Mouse (Mus musculus): ENCODE measurements around the gene Tbc1d13. TPM values are rescaled to one million over a fixed set of nuclear protein-coding genes. Genes with fewer than 3 reads are reported as not detected.
"Not testable (repeated sequence)": the region's sequence is repeated elsewhere in the genome, so short reads cannot be mapped to it uniquely, and the experiment has no call there.

Gene Tbc1d13
- polyA plus RNA-seq, 1 experiment from 2014 or later, result 8.3 TPM

GRCm38 (mm10) chr2:30136458-30136857 is 2.9 kb downstream of the Tbc1d13 start:
- H3K4me3 ChIP-seq (ENCODE audit: low read length), result no peak overlapping the region
- H3K9ac ChIP-seq (ENCODE audit: low read depth, low read length), result no peak overlapping the region
- H3K36me3 ChIP-seq (ENCODE audit: control insufficient read depth, insufficient read depth, low read length), result peaks cover 5% of the 10 kb centered on the region; the same call in 1 of the 2 replicates
- WGBS, result 77% methylated on average over 10 of the region's 10 CpGs
- no peak overlapping the region for H3K27ac ChIP-seq (ENCODE audit: low read length)
- no peaks in the 10 kb centered on the region for H3K9me3 ChIP-seq (ENCODE audit: control insufficient read depth, low read length)
- peaks cover 30% of the 10 kb centered on the region for H3K4me1 ChIP-seq (ENCODE audit: control insufficient read depth, insufficient read depth, low read length)
- no peaks in the 10 kb centered on the region for H3K27me3 ChIP-seq (replicated peaks; ENCODE audit: control insufficient read depth, insufficient read depth, low read length)
- no peak overlapping the region for H3K4me2 ChIP-seq (ENCODE audit: low read depth, low read length)
- ATAC-seq, result no peak

- not testable (repeated sequence) for H3K27me3 ChIP-seq (replicated peaks; ENCODE audit: control insufficient read depth, insufficient read depth, low read length); H3K4me2 ChIP-seq (ENCODE audit: low read depth, low read length); H3K36me3 ChIP-seq (ENCODE audit: control insufficient read depth, insufficient read depth, low read length); H3K4me3 ChIP-seq (ENCODE audit: low read length); H3K9me3 ChIP-seq (ENCODE audit: control insufficient read depth, low read length); H3K9ac ChIP-seq (ENCODE audit: low read depth, low read length); ATAC-seq; H3K27ac ChIP-seq (ENCODE audit: low read length)
- H3K4me1 ChIP-seq (ENCODE audit: control insufficient read depth, insufficient read depth, low read length), result peaks cover 14% of the 10 kb centered on the region
- WGBS, result 90% methylated on average over 4 of the region's 4 CpGs
Measured at GRCm38 (mm10) chr2:30140021-30140420, 6.5 kb downstream of the Tbc1d13 start.

GRCm38 (mm10) chr2:30144436-30144835 is 10.9 kb downstream of the Tbc1d13 start:
- Histone ChIP-seq H3K4me1 (ENCODE audit: control insufficient read depth, insufficient read depth, low read length) (no peaks in the 10 kb centered on the region), H3K9me3 (ENCODE audit: control insufficient read depth, low read length) (no peaks in the 10 kb centered on the region), H3K27me3 (replicated peaks; ENCODE audit: control insufficient read depth, insufficient read depth, low read length) (no peaks in the 10 kb centered on the region), H3K36me3 (ENCODE audit: control insufficient read depth, insufficient read depth, low read length) (peaks cover 11% of the 10 kb centered on the region), H3K4me2 (ENCODE audit: low read depth, low read length) (no peak overlapping the region), H3K27ac (ENCODE audit: low read length) (no peak overlapping the region), H3K4me3 (ENCODE audit: low read length) (no peak overlapping the region), H3K9ac (ENCODE audit: low read depth, low read length) (no peak overlapping the region; the same call in 1 of the 2 replicates)
- ATAC-seq, result no peak
- WGBS, result 97% methylated on average over 4 of the region's 4 CpGs

GRCm38 (mm10) chr2:30147466-30147865 is 13.9 kb downstream of the Tbc1d13 start:
- Histone ChIP-seq H3K4me1 (ENCODE audit: control insufficient read depth, insufficient read depth, low read length) (no peaks in the 10 kb centered on the region), H3K9me3 (ENCODE audit: control insufficient read depth, low read length) (no peaks in the 10 kb centered on the region), H3K27ac (ENCODE audit: low read length) (no peak overlapping the region), H3K27me3 (replicated peaks; ENCODE audit: control insufficient read depth, insufficient read depth, low read length) (no peaks in the 10 kb centered on the region), H3K4me2 (ENCODE audit: low read depth, low read length) (no peak overlapping the region), H3K4me3 (ENCODE audit: low read length) (no peak overlapping the region), H3K9ac (ENCODE audit: low read depth, low read length) (no peak overlapping the region), H3K36me3 (ENCODE audit: control insufficient read depth, insufficient read depth, low read length) (peaks cover 22% of the 10 kb centered on the region)
- no peak for ATAC-seq
- 91% methylated on average over 4 of the region's 4 CpGs for whole genome bisulfite sequencing

- H3K4me3 ChIP-seq (ENCODE audit: low read length), result no peak overlapping the region
- H3K27me3 ChIP-seq (replicated peaks; ENCODE audit: control insufficient read depth, insufficient read depth, low read length), result no peaks in the 10 kb centered on the region
- H3K36me3 ChIP-seq (ENCODE audit: control insufficient read depth, insufficient read depth, low read length), result peaks cover 22% of the 10 kb centered on the region
- H3K4me1 ChIP-seq (ENCODE audit: control insufficient read depth, insufficient read depth, low read length), result no peaks in the 10 kb centered on the region
- no peak for ATAC-seq
- H3K27ac ChIP-seq (ENCODE audit: low read length), result no peak overlapping the region
- 74% methylated on average over 11 of the region's 11 CpGs for WGBS
- H3K4me2 ChIP-seq (ENCODE audit: low read depth, low read length), result no peak overlapping the region
- H3K9me3 ChIP-seq (ENCODE audit: control insufficient read depth, low read length), result no peaks in the 10 kb centered on the region
- no peak overlapping the region for H3K9ac ChIP-seq (ENCODE audit: low read depth, low read length)
Measured at GRCm38 (mm10) chr2:30151840-30152239, 18.3 kb downstream of the Tbc1d13 start.

GRCm38 (mm10) chr2:30152616-30153015 is 19.1 kb downstream of the Tbc1d13 start:
- ATAC-seq, result no peak
- WGBS, result 77% methylated on average over 8 of the region's 8 CpGs
- H3K36me3 ChIP-seq (ENCODE audit: control insufficient read depth, insufficient read depth, low read length), result peaks cover 22% of the 10 kb centered on the region
- no peak overlapping the region for H3K4me3 ChIP-seq (ENCODE audit: low read length)
- no peak overlapping the region for H3K9ac ChIP-seq (ENCODE audit: low read depth, low read length)
- no peaks in the 10 kb centered on the region for H3K4me1 ChIP-seq (ENCODE audit: control insufficient read depth, insufficient read depth, low read length)
- no peaks in the 10 kb centered on the region for H3K9me3 ChIP-seq (ENCODE audit: control insufficient read depth, low read length)
- no peak overlapping the region for H3K27ac ChIP-seq (ENCODE audit: low read length)
- no peaks in the 10 kb centered on the region for H3K27me3 ChIP-seq (replicated peaks; ENCODE audit: control insufficient read depth, insufficient read depth, low read length)
- H3K4me2 ChIP-seq (ENCODE audit: low read depth, low read length), result no peak overlapping the region

GRCm38 (mm10) chr2:30159871-30160270 is 26.3 kb downstream of the Tbc1d13 start:
- 83% methylated on average over 7 of the region's 10 CpGs for WGBS
- H3K9ac ChIP-seq (ENCODE audit: low read depth, low read length); H3K27ac ChIP-seq (ENCODE audit: low read length); H3K4me1 ChIP-seq (ENCODE audit: control insufficient read depth, insufficient read depth, low read length); ATAC-seq; H3K36me3 ChIP-seq (ENCODE audit: control insufficient read depth, insufficient read depth, low read length); H3K9me3 ChIP-seq (ENCODE audit: control insufficient read depth, low read length); H3K4me3 ChIP-seq (ENCODE audit: low read length); H3K27me3 ChIP-seq (replicated peaks; ENCODE audit: control insufficient read depth, insufficient read depth, low read length); H3K4me2 ChIP-seq (ENCODE audit: low read depth, low read length): not testable (repeated sequence)

- Histone ChIP-seq H3K4me2 (ENCODE audit: low read depth, low read length) (no peak overlapping the region), H3K9ac (ENCODE audit: low read depth, low read length) (no peak overlapping the region), H3K9me3 (ENCODE audit: control insufficient read depth, low read length) (peaks cover 5% of the 10 kb centered on the region), H3K27me3 (replicated peaks; ENCODE audit: control insufficient read depth, insufficient read depth, low read length) (no peaks in the 10 kb centered on the region), H3K27ac (ENCODE audit: low read length) (no peak overlapping the region), H3K36me3 (ENCODE audit: control insufficient read depth, insufficient read depth, low read length) (no peaks in the 10 kb centered on the region), H3K4me1 (ENCODE audit: control insufficient read depth, insufficient read depth, low read length) (no peaks in the 10 kb centered on the region), H3K4me3 (ENCODE audit: low read length) (no peak overlapping the region)
- no peak for ATAC-seq
Measured at GRCm38 (mm10) chr2:30161809-30162208, 28.3 kb downstream of the Tbc1d13 start.

- 54% methylated on average over 9 of the region's 9 CpGs for WGBS
- no peak for ATAC-seq
- Histone ChIP-seq H3K9ac (ENCODE audit: low read depth, low read length) (no peak overlapping the region), H3K27ac (ENCODE audit: low read length) (no peak overlapping the region), H3K36me3 (ENCODE audit: control insufficient read depth, insufficient read depth, low read length) (no peaks in the 10 kb centered on the region), H3K4me3 (ENCODE audit: low read length) (no peak overlapping the region), H3K4me2 (ENCODE audit: low read depth, low read length) (no peak overlapping the region), H3K4me1 (ENCODE audit: control insufficient read depth, insufficient read depth, low read length) (no peaks in the 10 kb centered on the region), H3K27me3 (replicated peaks; ENCODE audit: control insufficient read depth, insufficient read depth, low read length) (no peaks in the 10 kb centered on the region), H3K9me3 (ENCODE audit: control insufficient read depth, low read length) (peaks cover 9% of the 10 kb centered on the region)
Measured at GRCm38 (mm10) chr2:30164340-30164932, 30.9 kb downstream of the Tbc1d13 start.

GRCm38 (mm10) chr2:30166677-30167076 is 33.1 kb downstream of the Tbc1d13 start:
- no peak for ATAC-seq
- no peaks in the 10 kb centered on the region for H3K4me1 ChIP-seq (ENCODE audit: control insufficient read depth, insufficient read depth, low read length)
- no peak overlapping the region for H3K9ac ChIP-seq (ENCODE audit: low read depth, low read length)
- H3K27ac ChIP-seq (ENCODE audit: low read length), result no peak overlapping the region
- peaks cover 9% of the 10 kb centered on the region for H3K9me3 ChIP-seq (ENCODE audit: control insufficient read depth, low read length)
- no peaks in the 10 kb centered on the region for H3K36me3 ChIP-seq (ENCODE audit: control insufficient read depth, insufficient read depth, low read length)
- H3K4me3 ChIP-seq (ENCODE audit: low read length), result no peak overlapping the region
- 62% methylated on average over 4 of the region's 4 CpGs for WGBS
- H3K27me3 ChIP-seq (replicated peaks; ENCODE audit: control insufficient read depth, insufficient read depth, low read length), result no peaks in the 10 kb centered on the region
- no peak overlapping the region for H3K4me2 ChIP-seq (ENCODE audit: low read depth, low read length)

Measured in intestine, embryonic 16.5 days (tissue).